Mouse (Mus musculus) cerebellum, adult 18-20 months (tissue): ENCODE measurements around the gene Soat2.
A peak's percentile ranks its signal among the peaks of the same experiment; 100 is the strongest.

Experiments
- DNase-seq, 2 experiments: peaks; one replicate each; pipeline ENCODE4 v3.0.0; 2021

The Soat2 gene

GRCm38 (mm10) chr15:102114651-102115260, 35.6 kb upstream of the Soat2 start:
- no peak for DNase-seq

GRCm38 (mm10) chr15:102115731-102116231, 34.5 kb upstream of the Soat2 start:
- peak; percentile 54 to 56 for DNase-seq

DNA sequence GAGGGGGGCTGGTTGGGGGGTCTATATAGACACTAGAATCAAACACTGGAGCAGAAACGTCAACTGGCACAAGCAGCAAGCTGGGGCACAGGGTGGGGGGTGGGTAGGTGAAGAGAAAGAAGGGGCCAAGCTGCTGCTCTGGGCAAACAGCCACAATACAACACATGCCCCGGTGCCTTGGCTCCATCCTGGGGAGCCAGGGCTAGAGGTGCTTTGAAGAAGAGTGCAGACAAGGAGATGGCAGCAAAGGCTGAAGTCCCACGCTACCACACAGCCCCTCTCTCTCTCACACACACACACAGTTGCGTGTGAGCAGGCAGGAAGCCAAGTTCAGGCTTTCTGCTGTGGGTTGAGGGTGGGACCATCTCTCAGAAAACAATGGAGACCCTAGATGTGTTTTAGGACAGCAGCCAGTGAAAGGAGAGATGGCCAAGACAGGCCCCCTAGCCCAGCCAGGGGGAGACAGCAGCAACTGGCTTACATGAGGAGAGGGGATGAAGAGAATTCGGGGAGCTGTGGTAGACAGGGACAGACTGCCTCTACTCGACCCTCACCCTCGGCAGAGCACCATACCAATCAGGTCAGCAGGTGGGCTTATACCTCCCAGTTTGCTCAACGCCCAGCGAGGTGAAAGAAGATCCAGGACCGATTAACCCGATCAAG, 33.4 kb upstream of the Soat2 start:
- DNase-seq: peak in 1 of 2 experiments; percentile 34

GRCm38 (mm10) chr15:102117461-102118443, 32.6 kb upstream of the Soat2 start:
- peak; percentile 49 to 55 for DNase-seq

GRCm38 (mm10) chr15:102118591-102118990, 31.7 kb upstream of the Soat2 start:
- DNase-seq: no peak

GRCm38 (mm10) chr15:102119121-102119830, 31.1 kb upstream of the Soat2 start:
- peak in 1 of 2 experiments; percentile 36 for DNase-seq

GRCm38 (mm10) chr15:102119831-102120170, 30.5 kb upstream of the Soat2 start:
- DNase-seq: peak; percentile 85 to 92

GRCm38 (mm10) chr15:102120530-102120929, 29.8 kb upstream of the Soat2 start:
- no peak for DNase-seq

DNA sequence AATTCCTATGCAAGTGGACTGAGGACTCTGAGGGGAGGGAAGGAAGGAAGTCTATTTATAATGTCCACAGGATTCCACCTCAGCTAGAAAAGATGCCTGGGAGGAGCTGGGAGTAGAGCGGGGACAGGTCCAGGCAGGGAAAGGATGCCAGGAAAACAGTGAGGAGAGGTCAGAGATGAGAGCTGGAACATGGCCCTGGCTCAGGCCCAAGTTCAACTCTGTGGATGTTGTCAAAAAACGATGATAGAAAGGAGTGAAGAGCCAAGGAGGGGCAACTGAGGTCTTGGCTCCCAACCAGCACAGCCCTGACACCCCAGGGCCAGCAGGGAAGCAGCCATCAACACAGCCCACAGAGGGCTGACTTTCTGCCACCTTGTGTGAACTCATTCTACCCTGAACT, 24.0 kb upstream of the Soat2 start:
- DNase-seq: peak; percentile 76 to 77

GRCm38 (mm10) chr15:102133314-102133713, 17.0 kb upstream of the Soat2 start:
- no peak for DNase-seq

GRCm38 (mm10) chr15:102134709-102135108, 15.6 kb upstream of the Soat2 start:
- no peak for DNase-seq

- peak in 1 of 2 experiments; percentile 36 for DNase-seq
These were observed 14.7 kb upstream of the Soat2 start for GRCm38 (mm10) chr15:102135522-102136128.

DNA sequence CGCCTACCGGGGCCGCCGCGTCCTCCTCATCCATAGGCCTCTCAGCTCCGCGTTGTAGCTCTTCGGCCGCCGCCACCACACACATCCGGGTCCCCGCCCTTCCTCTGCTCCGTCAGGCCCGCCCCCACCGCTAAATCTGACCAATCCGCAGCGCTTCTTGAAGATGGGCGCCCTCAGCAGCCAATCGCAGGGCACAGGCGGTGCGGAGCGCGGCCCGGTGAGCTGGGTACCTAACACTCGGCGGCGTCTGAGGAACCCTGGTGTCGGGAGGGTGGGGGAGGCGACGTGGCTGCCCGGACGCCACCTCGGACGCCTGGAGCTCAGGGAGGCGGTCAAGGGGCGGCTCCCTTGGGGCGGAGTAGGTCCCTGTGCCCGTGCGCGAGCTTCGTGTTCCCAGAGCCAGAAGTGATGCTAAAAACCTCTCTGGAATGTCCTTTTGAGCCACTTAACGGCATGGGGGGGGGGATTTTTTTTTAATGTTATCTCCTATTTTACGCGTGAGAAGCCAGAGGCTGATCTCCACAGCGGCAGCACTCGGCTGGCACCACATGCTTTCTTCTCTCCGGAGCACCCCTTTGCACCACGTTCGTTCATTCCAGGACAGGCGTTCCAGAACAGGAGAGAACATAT, 14.1 kb upstream of the Soat2 start, which contains the start of gene Spryd3:
Gene Spryd3, minus strand, starts transcription at position 106 of the 630 bp plus-strand sequence.
- DNase-seq: peak; percentile 96 to 99

- no peak for DNase-seq
These were observed 9.2 kb upstream of the Soat2 start for GRCm38 (mm10) chr15:102141120-102141519.

- DNase-seq: no peak
These were observed 7.1 kb upstream of the Soat2 start for GRCm38 (mm10) chr15:102142914-102143912.

GRCm38 (mm10) chr15:102144274-102144711, 6.0 kb upstream of the Soat2 start, which contains the start of gene Igfbp6:
Gene Igfbp6, plus strand, starts transcription at chr15:102144362.
- DNase-seq: no peak

- DNase-seq: no peak
These were observed 5.6 kb upstream of the Soat2 start for GRCm38 (mm10) chr15:102144726-102145125.

DNA sequence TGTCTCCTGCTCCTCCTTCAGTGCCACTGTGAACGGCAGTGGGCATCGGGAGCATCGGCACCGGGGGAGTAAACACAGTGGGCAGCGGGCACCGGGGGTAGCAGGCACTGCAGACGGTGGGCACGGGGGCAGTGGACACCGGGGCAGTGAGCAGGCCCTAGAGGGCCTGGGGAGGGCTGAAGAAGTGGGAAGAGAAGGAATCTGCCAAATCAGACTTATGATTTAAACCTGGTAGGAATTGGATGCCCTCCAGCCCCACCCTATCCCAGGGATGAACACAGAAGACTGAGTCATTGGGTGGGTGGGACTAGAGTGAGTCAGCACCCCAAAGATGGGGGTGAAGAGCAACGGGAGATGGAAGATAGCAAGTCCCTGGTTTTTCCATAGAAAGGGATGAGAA, 5.0 kb upstream of the Soat2 start:
- DNase-seq: no peak

GRCm38 (mm10) chr15:102146089-102146488, 4.2 kb upstream of the Soat2 start:
- DNase-seq: no peak

DNA sequence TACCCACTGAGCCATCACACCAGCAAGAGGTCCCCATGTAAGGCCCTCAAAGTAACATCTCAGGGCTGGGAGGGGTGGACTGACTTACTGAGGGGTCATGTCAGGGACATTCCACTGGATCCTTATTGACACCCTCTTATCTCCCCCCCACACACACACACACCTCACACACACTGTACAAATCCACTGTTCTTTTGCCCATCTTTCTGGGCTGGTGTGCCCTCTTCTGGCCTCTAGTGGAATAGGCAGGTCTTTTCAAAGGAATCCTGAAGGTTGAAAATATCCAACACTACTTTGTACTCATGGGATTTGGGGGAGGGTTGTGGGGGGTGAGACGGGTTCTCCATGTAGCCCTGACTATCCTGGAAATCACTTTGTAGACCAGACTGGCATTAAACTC, 3.4 kb upstream of the Soat2 start:
- peak; percentile 59 to 75 for DNase-seq
